Mouse (Mus musculus) MEL (cell line): ENCODE data around the gene Prr3. TPM values are rescaled to one million over a fixed set of nuclear protein-coding genes. Genes with fewer than 3 reads are reported as not detected.

ENCODE experiments used
- DNase-seq: peaks from one replicate; pipeline ENCODE4 v3.0.0; 2011; ENCODE audit warnings: low read depth, low spot score
- H3K27ac ChIP-seq: 2 replicates; pipeline ENCODE4 v1.5.1; 2012; ENCODE audit warnings: low read depth, mild to moderate bottlenecking, control low read depth, low read length, moderate library complexity; ENCODE audit not compliant: control insufficient read depth
- H3K27me3 ChIP-seq, 2 experiments: fragments of 150-350 bp in 1 of 2; sonication (generic) in 1 of 2; 2 replicates each; pipeline ENCODE4 v1.6.1; 2012; ENCODE audit warnings: low read length in 2 of 2, mild to moderate bottlenecking in 2 of 2, improper control_type of control experiment in 1 of 2, moderate library complexity in 1 of 2; ENCODE audit not compliant: insufficient read depth in 2 of 2, control insufficient read depth in 1 of 2
- H3K36me3 ChIP-seq, 2 experiments: 2 replicates each; pipeline ENCODE4 v1.6.1; 2012 to 2014; ENCODE audit warnings: low read length in 2 of 2, improper control_type of control experiment in 1 of 2, inconsistent platforms in 1 of 2, mild to moderate bottlenecking in 1 of 2; ENCODE audit not compliant: insufficient read depth in 2 of 2, control insufficient read depth in 1 of 2
- H3K4me1 ChIP-seq, 2 experiments: fragments of 150-350 bp in 1 of 2; sonication (generic) in 1 of 2; 2 replicates each; pipeline ENCODE4 v1.6.1; 2012; ENCODE audit warnings: low read length in 2 of 2, improper control_type of control experiment in 1 of 2, mild to moderate bottlenecking in 1 of 2; ENCODE audit not compliant: insufficient read depth in 2 of 2, control insufficient read depth in 1 of 2
- H3K4me3 ChIP-seq, 2 experiments: fragments of 150-350 bp in 1 of 2; sonication (generic) in 1 of 2; 2 replicates each; pipeline ENCODE4 v1.5.1; 2012; ENCODE audit warnings: low read depth in 2 of 2, low read length in 2 of 2, mild to moderate bottlenecking in 2 of 2, moderate library complexity in 2 of 2, control low read depth in 1 of 2, improper control_type of control experiment in 1 of 2; ENCODE audit not compliant: control insufficient read depth in 1 of 2, insufficient read depth in 1 of 2
- H3K79me2 ChIP-seq: 2 replicates; pipeline ENCODE4 v1.6.1; 2012; ENCODE audit warnings: mild to moderate bottlenecking, low read length, moderate library complexity; ENCODE audit not compliant: control insufficient read depth, poor library complexity, insufficient read depth
- H3K9ac ChIP-seq: 2 replicates; pipeline ENCODE4 v1.6.1; 2012; ENCODE audit warnings: low read depth, mild to moderate bottlenecking, control low read depth, low read length, moderate library complexity; ENCODE audit not compliant: control insufficient read depth, poor library complexity, severe bottlenecking
- H3K9me3 ChIP-seq: fragments of 150-350 bp; sonication (generic); replicated peaks from 2 replicates; pipeline ENCODE4 v1.6.1; 2012; ENCODE audit warnings: mild to moderate bottlenecking, low read length, improper control_type of control experiment, moderate library complexity; ENCODE audit not compliant: insufficient read depth
- CHD2 ChIP-seq: IDR thresholded peaks from 2 replicates; pipeline ENCODE4 v1.6.1; 2011; ENCODE audit warnings: low read length, improper control_type of control experiment
- CTCF ChIP-seq, 3 experiments: IDR thresholded peaks in 2 of 3; conservative IDR thresholded peaks in 1 of 3; 2 replicates each; pipeline ENCODE4 v1.5.1; 2011 to 2012; ENCODE audit warnings: low read length in 3 of 3, low read depth in 2 of 3, mild to moderate bottlenecking in 2 of 3, improper control_type of control experiment in 1 of 3, inconsistent platforms in 1 of 3, mixed read lengths in 1 of 3, moderate library complexity in 1 of 3; ENCODE audit not compliant: control insufficient read depth in 1 of 3, insufficient read depth in 1 of 3, poor library complexity in 1 of 3, severe bottlenecking in 1 of 3
- ELF1 ChIP-seq: IDR thresholded peaks from 2 replicates; pipeline ENCODE4 v1.6.1; 2014; ENCODE audit warnings: low read depth, mild to moderate bottlenecking, inconsistent platforms, low read length, improper control_type of control experiment, moderate library complexity
- ETS1 ChIP-seq: IDR thresholded peaks from 2 replicates; pipeline ENCODE4 v1.6.1; 2012; ENCODE audit warnings: low read depth, mild to moderate bottlenecking, inconsistent platforms, low read length, improper control_type of control experiment, moderate library complexity
- GABPA ChIP-seq: IDR thresholded peaks from 2 replicates; pipeline ENCODE4 v1.6.1; 2012; ENCODE audit warnings: low read depth, mild to moderate bottlenecking, inconsistent platforms, low read length, improper control_type of control experiment, moderate library complexity
- HCFC1 ChIP-seq: IDR thresholded peaks from 2 replicates; pipeline ENCODE4 v1.6.1; 2012; ENCODE audit warnings: low read depth, mild to moderate bottlenecking, inconsistent platforms, low read length, improper control_type of control experiment, moderate library complexity
- KAT2A ChIP-seq: conservative IDR thresholded peaks from 2 replicates; pipeline ENCODE4 v1.6.1; 2012; ENCODE audit warnings: low read depth, low read length, improper control_type of control experiment, inconsistent platforms
- MAFK ChIP-seq: IDR thresholded peaks from 2 replicates; pipeline ENCODE4 v1.6.1; 2011; ENCODE audit warnings: low read depth, mild to moderate bottlenecking, low read length, improper control_type of control experiment, borderline replicate concordance
- MAX ChIP-seq: IDR thresholded peaks from 2 replicates; pipeline ENCODE4 v1.6.1; 2011; ENCODE audit warnings: low read length, improper control_type of control experiment
- MXI1 ChIP-seq: IDR thresholded peaks from 2 replicates; pipeline ENCODE4 v1.6.1; 2011; ENCODE audit warnings: mild to moderate bottlenecking, low read depth, low read length, improper control_type of control experiment
- MYB ChIP-seq: IDR thresholded peaks from 2 replicates; pipeline ENCODE4 v1.6.1; 2011; ENCODE audit warnings: mild to moderate bottlenecking, low read depth, low read length, improper control_type of control experiment
- MYC ChIP-seq: IDR thresholded peaks from 2 replicates; pipeline ENCODE4 v1.6.1; 2011; ENCODE audit warnings: low read depth, mild to moderate bottlenecking, low read length, improper control_type of control experiment, moderate library complexity
- NELFE ChIP-seq: IDR thresholded peaks from 2 replicates; pipeline ENCODE4 v1.6.1; 2011; ENCODE audit warnings: low read depth, low read length, improper control_type of control experiment
- NRF1 ChIP-seq: IDR thresholded peaks from 2 replicates; pipeline ENCODE4 v1.6.1; 2014; ENCODE audit warnings: low read depth, mild to moderate bottlenecking, inconsistent platforms, low read length, improper control_type of control experiment, moderate library complexity; ENCODE audit not compliant: poor library complexity, insufficient read depth, severe bottlenecking
- POLR2AphosphoS2 ChIP-seq: IDR thresholded peaks from 2 replicates; pipeline ENCODE4 v1.6.1; 2011; ENCODE audit warnings: low read length, improper control_type of control experiment
- POLR2AphosphoS5 ChIP-seq: IDR thresholded peaks from 2 replicates; pipeline ENCODE4 v1.6.1; 2012; ENCODE audit warnings: low read depth, borderline replicate concordance, mild to moderate bottlenecking, inconsistent platforms, low read length, moderate library complexity, mixed read lengths
- RAD21 ChIP-seq: IDR thresholded peaks from 2 replicates; pipeline ENCODE4 v1.6.1; 2011; ENCODE audit warnings: mild to moderate bottlenecking, low read depth, low read length, improper control_type of control experiment
- RCOR1 ChIP-seq: IDR thresholded peaks from 2 replicates; pipeline ENCODE4 v1.6.1; 2012; ENCODE audit warnings: low read depth, mild to moderate bottlenecking, inconsistent platforms, low read length, improper control_type of control experiment
- SIN3A ChIP-seq: IDR thresholded peaks from 2 replicates; pipeline ENCODE4 v1.6.1; 2012; ENCODE audit warnings: low read length, improper control_type of control experiment, inconsistent platforms
- SMC3 ChIP-seq: IDR thresholded peaks from 2 replicates; pipeline ENCODE4 v1.6.1; 2011; ENCODE audit warnings: low read depth, low read length, improper control_type of control experiment
- TAL1 ChIP-seq: IDR thresholded peaks from 2 replicates; pipeline ENCODE4 v1.6.1; 2012; ENCODE audit warnings: mild to moderate bottlenecking, inconsistent platforms, low read length, moderate library complexity, mixed read lengths
- UBTF ChIP-seq: IDR thresholded peaks from 2 replicates; pipeline ENCODE4 v1.6.1; 2012; ENCODE audit warnings: low read depth, mild to moderate bottlenecking, inconsistent platforms, low read length, improper control_type of control experiment, moderate library complexity, borderline replicate concordance; ENCODE audit not compliant: insufficient read depth
- USF2 ChIP-seq, 2 experiments: IDR thresholded peaks; 2 replicates each; pipeline ENCODE4 v1.6.1; 2011 to 2012; ENCODE audit warnings: improper control_type of control experiment in 2 of 2, low read length in 2 of 2, borderline replicate concordance in 1 of 2, inconsistent platforms in 1 of 2, low read depth in 1 of 2, mild to moderate bottlenecking in 1 of 2; ENCODE audit not compliant: insufficient read depth in 1 of 2
- ZC3H11A ChIP-seq: IDR thresholded peaks from 2 replicates; pipeline ENCODE4 v1.6.1; 2012; ENCODE audit warnings: low read depth, mild to moderate bottlenecking, inconsistent platforms, low read length, improper control_type of control experiment
- ZKSCAN1 ChIP-seq: IDR thresholded peaks from 2 replicates; pipeline ENCODE4 v1.6.1; 2012; ENCODE audit warnings: low read depth, mild to moderate bottlenecking, inconsistent platforms, low read length, improper control_type of control experiment, moderate library complexity
- ZMIZ1 ChIP-seq: IDR thresholded peaks from 2 replicates; pipeline ENCODE4 v1.6.1; 2012; ENCODE audit warnings: low read depth, mild to moderate bottlenecking, inconsistent platforms, low read length, improper control_type of control experiment, moderate library complexity
- polyA plus RNA-seq, 2 experiments: library from polyadenylated mRNA; stranded (reverse) in 1 of 2; unstranded in 1 of 2; fragments of >175 nt in 1 of 2; fragments of >200 nt in 1 of 2; gene quantifications; 2 replicates each; pipeline versions ENCODE4 v1.2.1 to v1.2.4; 2012; ENCODE audit warnings: low replicate concordance in 2 of 2, low read depth in 1 of 2; ENCODE audit not compliant: insufficient read length in 2 of 2, insufficient read depth in 1 of 2, missing spikeins in 1 of 2
- total RNA-seq: library from RNA; depleted of rRNA; stranded (reverse); fragments of 300-350 nt; gene quantifications from 2 replicates; pipeline ENCODE4 v1.2.3, GENCODE M21; 2012

The Prr3 gene
- total and polyA plus RNA-seq, 3 experiments: 13.8 to 48.1 TPM; not detected in 1

DNA sequence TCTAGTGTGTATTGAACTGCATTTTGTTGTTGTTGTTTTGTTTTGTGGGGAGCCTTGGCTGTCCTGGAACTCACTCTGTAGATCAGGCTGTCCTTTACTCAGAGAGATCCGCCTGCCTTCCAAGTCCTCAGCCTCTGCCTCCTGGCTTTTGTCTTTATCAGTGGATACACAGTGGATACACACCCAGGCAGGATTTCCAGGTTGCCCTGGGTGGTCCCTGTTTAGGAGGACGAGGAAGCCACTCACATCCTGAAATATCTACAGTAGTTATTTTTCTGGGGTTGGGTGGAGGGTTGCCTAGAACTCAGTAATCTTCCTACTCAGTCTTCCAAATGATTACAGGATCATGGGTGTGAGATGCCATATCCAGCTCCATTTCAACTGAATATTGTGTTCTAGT, 38.9 kb upstream of the Prr3 start:
- peak; percentile 42 for DNase-seq
- peaks cover 15 to 58% of the 10 kb centered on the region in 2 experiments for H3K36me3 ChIP-seq
- H3K27me3 ChIP-seq: no peaks in the 10 kb centered on the region
- peak overlapping the region; percentile 97 for H3K27ac ChIP-seq
- H3K9me3 ChIP-seq: no peaks in the 10 kb centered on the region
- H3K4me3 ChIP-seq: peak overlapping the region; percentile 32 to 52; a peak in 3 of 4 replicates
- peaks cover 22 to 57% of the 10 kb centered on the region in 2 experiments for H3K4me1 ChIP-seq
- peak overlapping the region; percentile 60 for H3K9ac ChIP-seq
- TF ChIP-seq SMC3 (no peak), ZKSCAN1 (no peak), CTCF (IDR thresholded peaks at IDR 0.05 in 2 of 3, conservative IDR thresholded peaks at IDR 0.05 in 1 of 3; ENCODE audit: control insufficient read depth in 1 of 3, insufficient read depth in 1 of 3, low read depth in 2 of 3, low read length in 3 of 3, poor library complexity in 1 of 3, severe bottlenecking in 1 of 3) (no peak), ZC3H11A (no peak), USF2 (IDR thresholded peaks at IDR 0.05; ENCODE audit: borderline replicate concordance in 1 of 2, insufficient read depth in 1 of 2, low read depth in 1 of 2, low read length in 2 of 2) (no peak), MAFK (no peak), SIN3A (no peak), CHD2 (no peak), ZMIZ1 (no peak), GABPA (no peak), MYC (no peak)
- peaks cover 78% of the 10 kb centered on the region for H3K79me2 ChIP-seq

DNA sequence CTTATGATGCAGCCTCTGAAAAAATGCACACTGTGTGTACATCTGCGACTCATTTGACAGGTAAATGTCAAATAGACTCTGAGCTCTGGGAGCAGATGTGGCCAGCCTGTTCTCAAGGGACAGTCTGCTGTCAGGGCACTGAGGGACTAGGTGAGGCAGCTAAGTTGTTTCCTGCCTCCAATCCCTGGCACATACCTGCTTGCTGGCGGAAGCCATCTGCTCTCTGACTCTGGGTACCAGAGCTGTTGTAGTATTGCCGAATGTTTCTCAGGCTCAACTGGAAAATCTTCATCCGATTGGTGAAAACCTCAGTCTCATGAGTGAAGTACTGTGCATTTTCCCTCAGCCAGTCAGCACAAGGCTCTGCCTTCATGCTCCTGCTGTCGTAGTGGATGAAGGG, 37.0 kb upstream of the Prr3 start:
- peak; percentile 48 for DNase-seq
- H3K27ac ChIP-seq: peak overlapping the region; percentile 11; the same call in 1 of the 2 replicates

GRCm38 (mm10) chr17:36014977-36015376, 34.9 kb upstream of the Prr3 start:
- Histone ChIP-seq H3K9me3 (no peaks in the 10 kb centered on the region), H3K4me3 (no peak overlapping the region), H3K9ac (no peak overlapping the region), H3K4me1 (peaks cover 3 to 30% of the 10 kb centered on the region in 2 experiments), H3K36me3 (peaks cover 15 to 31% of the 10 kb centered on the region in 2 experiments), H3K27ac (no peak overlapping the region), H3K27me3 (no peaks in the 10 kb centered on the region), H3K79me2 (peaks cover 53% of the 10 kb centered on the region)
- TF ChIP-seq NELFE: no peak
- TF ChIP-seq RCOR1: no peak
- no peak for TF ChIP-seq MYB
- TF ChIP-seq SIN3A: no peak
- TF ChIP-seq POLR2AphosphoS5: no peak
- no peak for TF ChIP-seq RAD21
- no peak for TF ChIP-seq TAL1
- no peak; the same call in 1 of the 2 replicates for TF ChIP-seq POLR2AphosphoS2
- no peak for TF ChIP-seq CHD2
- no peak for TF ChIP-seq ZMIZ1
- TF ChIP-seq NRF1: no peak
- no peak for TF ChIP-seq HCFC1
- TF ChIP-seq MAX: no peak
- no peak for TF ChIP-seq MXI1
- TF ChIP-seq ETS1: no peak
- TF ChIP-seq KAT2A: no peak
- no peak for TF ChIP-seq GABPA
- no peak for TF ChIP-seq MYC
- no peak for TF ChIP-seq UBTF
- peak; percentile 12 for DNase-seq

More for the DNA sequence above, 37.0 kb upstream of the Prr3 start:
- TF ChIP-seq MXI1 (0 out of 2 replicates have a peak, but pooled peaks have one; percentile 19), ELF1 (no peak)
- Histone ChIP-seq H3K36me3 (peaks cover 15 to 40% of the 10 kb centered on the region in 2 experiments), H3K27me3 (no peaks in the 10 kb centered on the region), H3K9ac (no peak overlapping the region), H3K4me1 (peaks cover 8 to 40% of the 10 kb centered on the region in 2 experiments), H3K79me2 (peaks cover 62% of the 10 kb centered on the region), H3K9me3 (no peaks in the 10 kb centered on the region), H3K4me3 (no peak overlapping the region)
